Mouse (Mus musculus) naive thymus-derived CD4-positive, alpha-beta T cell, adult 2 months (primary cell): ENCODE data around the gene Arhgef28.

Experiments used
- DNase-seq: peaks from one replicate; pipeline ENCODE4 v3.0.0-alpha.2; 2011; ENCODE audit warnings: low read depth

The Arhgef28 gene

DNA sequence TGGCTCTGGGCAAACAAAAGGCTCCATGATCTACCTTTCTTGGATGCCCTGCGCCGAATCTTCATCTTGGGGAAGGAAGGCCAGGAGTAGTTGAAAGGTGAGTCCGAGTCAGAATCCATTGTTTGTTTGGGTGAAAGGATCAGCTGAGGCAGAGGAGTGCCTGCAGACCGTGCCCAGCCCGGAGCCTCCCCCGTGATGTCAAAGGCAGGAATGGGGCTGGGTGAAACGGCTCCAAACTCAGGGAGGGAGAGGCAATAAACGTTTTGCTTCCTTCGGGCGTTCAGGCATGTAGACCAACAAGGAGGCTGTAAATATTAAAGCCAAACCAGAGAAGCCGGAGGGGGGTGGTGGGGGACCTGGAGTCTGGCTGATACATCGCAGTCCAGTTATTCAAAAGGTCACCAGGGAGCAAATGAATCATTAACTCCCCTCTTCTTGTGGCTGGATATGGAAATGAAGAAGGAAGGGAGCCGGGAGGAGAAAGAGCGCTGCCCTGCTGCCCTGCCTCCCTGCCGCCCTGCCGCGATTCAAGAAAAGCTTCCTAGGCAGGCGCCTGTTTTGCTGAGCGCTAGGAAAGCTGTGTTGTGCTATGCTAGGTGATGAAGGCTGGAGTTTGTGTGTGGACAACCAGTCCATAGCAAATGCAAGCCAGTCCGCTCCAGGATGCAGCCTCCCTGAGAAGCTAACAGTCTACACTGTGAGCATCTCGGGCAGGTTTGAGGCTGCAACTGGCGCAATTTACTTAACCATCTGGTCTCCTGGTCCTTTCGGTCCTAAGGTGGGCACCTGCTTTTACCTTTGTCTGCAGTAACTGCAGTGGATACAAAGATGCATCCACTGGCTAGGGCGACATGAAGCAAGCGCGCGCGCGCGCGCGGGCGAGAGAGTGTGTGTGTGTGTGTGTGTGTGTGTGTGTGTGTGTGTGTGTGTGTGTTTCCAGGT lies 190.0 kb downstream of the Arhgef28 start:
- DNase-seq = no peak

DNA sequence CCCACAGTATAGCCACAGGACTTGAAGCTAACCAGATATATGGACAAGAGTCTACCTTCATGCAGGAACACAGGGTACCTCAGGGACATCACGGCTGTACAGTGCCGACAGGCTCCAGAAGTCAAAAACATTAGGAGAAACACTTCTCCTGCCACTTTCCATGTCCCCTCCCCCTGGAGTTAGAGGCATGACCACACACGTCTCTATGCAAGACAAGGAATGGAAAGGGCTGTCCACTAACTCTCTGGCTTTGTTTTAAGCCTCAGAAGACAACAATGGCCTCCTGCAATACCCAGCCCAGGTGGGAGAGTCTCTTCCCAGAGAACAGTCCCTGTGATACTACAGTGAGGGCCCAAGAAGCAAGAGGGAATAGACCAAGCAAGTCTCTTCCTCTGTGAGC lies 191.3 kb downstream of the Arhgef28 start:
- no peak for DNase-seq

DNA sequence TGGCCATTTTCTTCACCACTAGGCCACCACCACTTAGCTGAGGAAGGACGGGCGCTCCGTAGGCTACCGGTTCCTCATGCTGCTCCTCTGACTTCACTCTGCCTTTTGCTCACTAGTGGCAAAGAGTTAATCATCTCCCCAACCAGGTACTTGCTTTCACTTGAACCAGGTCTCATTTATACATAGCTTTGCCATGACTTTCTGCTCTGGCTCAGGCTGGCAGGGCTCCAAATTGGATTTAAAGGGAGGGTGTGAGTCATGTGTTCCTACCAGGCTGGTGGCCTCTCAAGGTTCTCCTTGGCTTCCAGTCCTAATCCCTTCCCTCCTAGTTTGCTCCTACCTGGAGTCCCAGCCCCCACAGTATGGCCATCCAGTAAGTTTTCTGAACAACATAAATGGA lies 192.5 kb downstream of the Arhgef28 start:
- no peak for DNase-seq

DNA sequence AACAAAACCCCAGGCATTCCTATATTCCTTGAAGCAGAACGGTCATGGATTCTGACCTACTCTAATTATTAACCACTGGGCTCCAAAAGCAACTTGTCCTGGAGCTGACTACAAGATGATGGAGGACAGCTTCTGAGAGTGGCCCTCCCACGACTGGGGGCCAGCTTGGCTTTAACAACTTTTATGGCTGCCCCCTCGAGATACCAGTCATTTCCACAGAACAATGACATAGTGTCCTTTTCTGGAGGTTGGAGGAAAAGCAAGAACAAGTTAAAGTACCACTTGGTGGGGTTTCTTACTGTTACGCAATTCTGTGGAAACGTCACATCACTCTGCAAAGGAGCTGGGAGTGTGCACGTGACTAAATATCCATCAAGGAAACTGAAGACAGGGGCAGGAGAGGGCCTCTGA lies 194.3 kb downstream of the Arhgef28 start:
- no peak for DNase-seq

DNA sequence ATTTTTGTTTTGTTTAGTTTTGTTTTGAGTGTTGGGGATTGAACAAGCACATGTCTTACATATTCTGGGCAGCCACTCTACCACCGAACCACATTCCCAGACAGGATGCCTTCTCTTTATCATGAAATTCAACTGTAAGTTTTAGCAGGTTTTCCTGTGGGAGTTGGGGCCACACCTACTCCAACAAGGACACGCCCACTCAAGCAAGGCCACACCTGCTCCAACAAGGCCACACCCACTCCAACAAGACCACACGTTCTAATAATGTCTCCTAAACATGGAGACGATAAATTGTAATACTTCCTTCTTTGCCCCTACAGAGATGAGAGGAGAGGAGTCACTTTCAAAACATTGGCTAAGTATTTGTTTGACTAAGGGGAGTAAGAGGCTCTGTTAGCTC lies 197.2 kb downstream of the Arhgef28 start:
- no peak for DNase-seq

DNA sequence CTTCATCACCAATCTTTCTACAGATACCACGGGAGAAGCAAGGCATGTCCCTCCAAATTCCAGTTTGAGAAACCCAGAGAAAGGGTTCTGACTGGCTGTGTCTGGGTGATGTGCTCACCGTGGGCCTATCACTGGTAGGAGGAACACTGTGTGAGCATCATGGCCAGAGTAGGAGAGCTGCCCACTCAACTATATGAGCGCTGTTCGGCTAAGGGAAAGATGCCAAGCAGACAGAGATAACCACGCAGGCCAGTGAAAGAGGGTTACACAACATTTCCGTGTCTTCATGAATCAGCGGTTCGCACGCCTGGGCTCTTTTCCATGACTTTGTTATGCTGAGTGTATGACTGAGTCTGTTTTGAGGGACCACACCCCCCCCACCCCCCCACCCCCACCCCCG lies 197.7 kb downstream of the Arhgef28 start:
- DNase-seq = no peak

DNA sequence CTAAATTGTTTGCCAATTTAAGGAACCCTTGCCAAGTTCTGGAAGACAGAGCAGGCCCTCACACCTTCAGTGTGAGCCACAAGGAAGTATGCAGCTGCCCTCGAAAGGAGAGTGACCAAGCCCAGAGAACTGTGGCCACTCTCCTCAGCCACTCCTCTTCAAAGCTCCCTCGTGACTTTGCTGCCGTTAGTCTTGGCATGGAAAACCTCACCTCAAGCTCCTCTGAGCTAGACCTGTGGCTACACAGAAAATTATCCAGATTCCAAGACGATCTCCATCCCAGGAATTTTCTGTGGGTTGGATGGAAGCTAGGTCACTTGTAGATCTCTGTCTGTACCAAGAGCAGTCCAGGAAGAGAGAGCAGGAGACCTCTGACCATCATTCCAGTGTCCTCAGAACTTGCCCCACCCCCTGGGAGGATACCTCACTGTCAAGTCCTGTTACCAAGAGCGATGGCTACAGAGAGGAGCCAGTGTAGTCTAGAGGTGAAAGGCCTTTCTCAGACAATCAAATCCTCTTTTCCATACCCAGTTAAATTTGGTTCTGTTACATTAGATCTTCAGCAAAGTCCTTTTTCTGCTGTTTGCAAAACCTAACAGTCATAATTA lies 200.5 kb downstream of the Arhgef28 start:
- no peak for DNase-seq

DNA sequence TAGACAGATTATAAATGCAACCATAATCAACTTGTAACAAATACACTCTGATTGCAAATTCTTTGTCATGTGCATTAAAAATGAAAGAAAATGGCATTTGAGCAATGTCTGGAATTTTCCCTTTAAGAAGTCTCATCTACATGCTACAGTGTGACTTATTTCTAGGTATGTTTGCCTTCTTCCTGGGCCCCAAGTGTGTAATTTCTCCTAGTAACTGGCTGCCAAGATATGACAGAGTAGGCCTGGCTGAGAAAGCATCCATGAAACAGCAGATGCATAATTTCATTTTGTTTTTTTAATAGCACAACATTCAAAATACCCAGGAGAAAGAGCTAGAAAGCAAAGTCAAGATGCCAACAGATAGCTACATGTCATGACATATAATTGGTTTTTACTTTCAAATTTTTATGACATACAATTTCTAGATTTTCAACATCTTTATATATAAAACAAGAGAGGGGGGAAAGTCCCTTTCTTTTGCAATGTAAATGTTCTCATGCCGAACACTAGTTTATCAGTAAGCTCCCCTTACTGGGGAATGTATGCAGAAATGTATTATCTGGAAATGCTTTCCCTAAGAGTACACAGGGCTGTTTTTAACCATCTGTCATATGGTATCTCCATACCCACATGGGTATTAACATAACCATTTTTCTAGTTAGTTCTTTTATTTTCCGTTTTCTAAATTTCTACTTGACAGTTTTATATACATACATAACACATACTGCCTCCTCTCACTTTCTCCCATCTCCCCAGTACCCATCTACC lies 201.4 kb downstream of the Arhgef28 start:
- no peak for DNase-seq

DNA sequence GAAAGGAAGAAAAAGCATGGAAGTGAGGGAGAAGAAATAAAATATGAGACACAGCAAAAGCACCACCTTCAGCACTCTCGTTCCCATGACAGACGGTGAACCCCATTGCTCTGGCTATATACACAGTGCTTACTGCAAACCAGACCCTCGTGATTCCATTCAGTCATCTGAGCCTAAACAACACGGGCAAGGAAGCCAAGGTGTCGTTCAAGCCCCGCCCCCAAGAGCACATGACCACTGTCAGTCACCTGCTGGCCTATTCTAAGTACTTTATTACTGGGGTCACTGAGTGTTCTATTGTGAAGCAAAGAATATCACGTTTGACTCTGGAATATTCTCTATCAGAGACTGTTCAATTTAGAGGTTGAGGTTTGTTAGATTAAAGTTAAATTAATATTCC lies 202.5 kb downstream of the Arhgef28 start:
- no peak for DNase-seq

DNA sequence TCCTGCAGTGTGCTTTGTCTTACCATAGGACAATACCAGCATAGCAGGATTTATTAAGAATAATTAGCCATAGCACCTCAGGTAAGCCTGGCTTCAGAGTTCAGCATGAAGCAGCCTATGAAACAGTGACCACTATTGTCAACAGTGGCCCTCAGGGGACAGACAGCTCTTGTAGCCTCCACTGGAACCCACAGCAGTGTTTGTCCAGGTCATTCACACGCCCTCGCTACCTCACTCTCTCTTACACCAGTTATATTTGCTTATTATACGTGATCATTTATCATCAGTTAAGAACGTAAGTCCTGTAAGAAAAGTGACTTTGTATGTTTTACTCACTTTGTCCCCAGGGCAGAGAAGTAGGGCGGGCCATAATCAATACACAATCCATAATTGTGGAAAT lies 203.6 kb downstream of the Arhgef28 start:
- DNase-seq = no peak

DNA sequence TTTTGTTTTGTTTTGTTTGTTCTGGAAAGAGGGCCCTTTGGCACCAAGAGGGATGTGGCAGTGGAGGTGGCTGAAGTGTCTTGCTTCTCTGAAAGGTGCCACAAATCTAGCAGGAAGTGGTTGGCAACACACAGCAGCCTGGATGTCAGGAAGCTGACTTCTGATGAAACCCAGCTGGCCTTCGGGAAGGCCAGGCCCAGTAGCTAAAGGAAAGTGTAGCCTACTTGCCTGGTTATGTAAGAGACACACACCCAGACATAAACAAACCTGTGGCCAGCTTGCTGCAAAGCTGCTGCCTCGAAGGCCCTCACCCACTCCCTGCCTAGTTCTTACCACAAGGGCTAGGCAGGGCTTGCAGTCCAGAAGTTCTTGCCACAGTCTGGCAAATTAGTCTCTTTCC lies 204.1 kb downstream of the Arhgef28 start:
- DNase-seq = no peak

DNA sequence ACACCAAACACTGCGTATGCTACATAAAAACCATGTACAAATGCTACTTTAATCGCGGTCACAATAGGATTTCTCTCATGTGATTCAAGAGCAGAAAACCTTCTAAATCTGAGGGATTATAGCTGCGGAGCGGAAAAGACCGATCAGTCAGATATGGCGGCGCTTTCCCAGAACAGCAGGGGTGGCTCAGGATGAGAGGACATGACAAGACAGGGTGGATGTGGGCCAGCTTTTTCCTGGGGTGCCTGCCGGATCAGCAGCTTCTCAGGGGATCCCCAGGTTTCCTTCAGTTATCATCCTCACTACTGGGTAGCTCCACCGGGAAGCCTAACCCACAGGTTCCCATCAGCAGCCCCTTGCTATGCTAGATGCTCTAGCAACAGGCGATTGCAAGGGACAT lies 204.5 kb downstream of the Arhgef28 start:
- no peak for DNase-seq

DNA sequence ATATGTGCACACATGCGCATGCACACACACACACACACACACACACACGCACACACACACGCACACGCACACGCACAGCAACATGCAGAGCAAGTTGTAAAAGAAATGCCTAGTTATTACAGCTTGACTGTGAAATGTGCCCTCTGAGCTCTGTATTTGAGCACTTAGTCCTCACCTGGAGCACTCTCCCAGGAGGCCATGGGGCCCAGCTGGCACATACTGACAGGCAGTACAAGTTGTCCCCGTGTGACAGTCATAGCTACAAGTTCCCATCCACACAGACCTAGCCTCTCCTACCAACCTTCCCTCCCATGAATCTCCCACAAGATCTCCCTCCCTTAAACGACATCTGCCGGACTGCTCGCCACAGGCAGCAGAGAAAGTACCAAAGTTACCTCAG lies 205.4 kb downstream of the Arhgef28 start:
- no peak for DNase-seq

DNA sequence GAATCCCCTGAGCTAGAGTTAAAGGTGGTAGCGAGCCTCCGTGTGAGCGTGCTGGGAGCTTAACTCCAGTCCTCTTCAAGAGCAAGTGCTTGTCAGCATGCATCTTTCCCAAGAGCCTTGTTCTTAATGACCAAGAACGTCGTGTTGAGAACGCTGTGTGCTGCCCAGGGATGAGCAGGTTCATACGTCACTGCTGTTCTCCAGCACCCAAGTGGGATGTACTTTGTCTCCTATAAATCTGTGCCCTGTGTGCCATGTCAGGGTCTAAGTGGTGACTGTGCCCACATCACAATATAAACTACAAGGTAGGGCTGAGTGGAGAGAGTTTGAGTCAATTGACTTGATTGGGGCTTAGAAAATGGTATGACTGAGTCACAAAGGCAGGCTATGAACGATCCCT lies 207.1 kb downstream of the Arhgef28 start:
- no peak for DNase-seq

DNA sequence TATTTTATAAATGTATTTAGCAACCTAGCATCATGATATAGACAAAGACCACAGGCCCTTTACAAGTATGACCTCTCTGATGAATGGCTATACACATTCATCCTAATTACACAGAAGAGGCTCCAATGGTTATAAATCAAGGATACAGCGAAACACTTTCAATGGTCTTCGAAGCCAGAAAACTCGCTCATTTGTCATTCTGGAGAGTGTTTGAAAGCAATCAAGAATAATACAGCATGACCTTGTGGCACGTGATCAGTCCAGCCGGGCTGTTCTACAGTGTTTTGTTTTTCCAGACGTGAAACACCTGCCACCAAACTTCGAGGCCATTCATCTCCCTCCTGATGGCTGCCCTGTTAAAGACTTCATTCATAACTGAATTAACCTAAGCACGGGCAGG lies 207.7 kb downstream of the Arhgef28 start:
- no peak for DNase-seq

DNA sequence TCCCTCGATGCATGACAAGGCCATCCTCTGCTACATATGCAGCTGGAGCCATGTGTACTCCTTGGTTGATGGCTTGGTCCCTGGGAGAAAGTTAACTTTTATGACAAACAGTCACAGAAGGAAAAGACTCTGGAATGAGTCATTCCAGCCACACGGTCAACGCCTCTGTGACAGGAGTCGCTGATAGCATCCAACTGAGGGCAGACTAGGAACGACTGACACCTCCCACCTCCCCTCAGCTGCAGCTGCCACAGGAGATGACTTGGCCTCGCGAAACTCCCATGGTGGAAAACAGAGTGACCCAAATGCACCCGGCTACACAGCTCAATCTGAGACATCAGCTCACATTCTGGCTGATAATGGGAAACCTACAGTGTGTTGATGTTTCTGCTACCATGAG lies 215.3 kb downstream of the Arhgef28 start:
- no peak for DNase-seq

DNA sequence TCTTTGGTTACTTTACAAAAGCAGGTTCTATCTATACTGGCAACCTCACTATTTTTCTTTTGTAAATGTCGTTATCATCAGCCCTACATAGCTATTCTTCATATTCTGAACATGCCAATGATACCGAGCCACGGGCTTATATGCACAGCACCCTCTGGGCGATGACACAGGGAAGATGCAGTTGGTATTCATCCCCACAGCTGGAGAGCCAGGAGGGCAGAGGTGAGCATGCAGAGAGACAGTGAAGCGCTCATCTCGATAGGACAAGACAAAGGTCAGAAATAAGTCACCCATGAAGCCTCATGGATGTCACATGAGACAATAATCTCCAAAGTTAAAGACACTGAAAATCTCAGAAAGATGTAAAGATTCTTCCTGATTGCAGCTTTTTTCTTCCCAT lies 217.4 kb downstream of the Arhgef28 start:
- DNase-seq = no peak

DNA sequence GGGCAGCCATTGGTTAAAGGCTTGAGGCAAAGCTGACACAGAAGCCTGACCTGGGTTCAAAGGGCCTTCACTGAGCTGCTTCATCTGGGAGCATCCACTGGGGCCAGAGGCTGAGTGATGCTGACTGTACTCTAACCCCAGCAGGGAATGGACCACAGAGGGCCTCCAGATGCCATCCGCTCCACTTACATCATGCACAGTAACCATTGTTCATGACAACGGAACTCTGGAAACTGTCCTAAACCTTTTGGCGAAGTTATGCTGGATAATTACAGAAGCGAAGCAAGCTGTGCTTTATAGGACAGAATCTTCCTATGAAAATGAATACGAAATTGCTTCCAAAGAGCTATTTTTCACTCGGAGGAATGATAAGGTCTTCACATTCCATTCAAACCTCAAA lies 219.5 kb downstream of the Arhgef28 start:
- no peak for DNase-seq

DNA sequence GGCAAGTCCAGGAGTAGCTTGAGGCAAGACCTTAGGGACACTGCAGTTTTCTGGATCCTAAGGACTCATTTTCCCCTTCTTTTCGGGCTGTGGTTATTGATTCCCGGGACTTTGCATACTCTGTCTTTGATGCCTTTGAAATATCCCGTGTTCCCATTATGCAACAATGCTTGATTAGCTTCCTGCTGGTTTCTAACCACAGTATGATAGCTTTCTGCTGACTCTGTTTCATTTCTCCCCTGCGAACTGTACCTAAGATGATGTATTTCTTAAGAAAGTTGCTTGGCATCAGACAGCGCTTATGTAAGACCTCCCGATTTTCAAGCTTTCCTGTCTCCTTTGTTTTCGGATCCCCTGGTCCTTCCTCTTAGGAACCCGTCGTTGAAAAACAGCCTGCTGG lies 229.1 kb downstream of the Arhgef28 start:
- DNase-seq = no peak

DNA sequence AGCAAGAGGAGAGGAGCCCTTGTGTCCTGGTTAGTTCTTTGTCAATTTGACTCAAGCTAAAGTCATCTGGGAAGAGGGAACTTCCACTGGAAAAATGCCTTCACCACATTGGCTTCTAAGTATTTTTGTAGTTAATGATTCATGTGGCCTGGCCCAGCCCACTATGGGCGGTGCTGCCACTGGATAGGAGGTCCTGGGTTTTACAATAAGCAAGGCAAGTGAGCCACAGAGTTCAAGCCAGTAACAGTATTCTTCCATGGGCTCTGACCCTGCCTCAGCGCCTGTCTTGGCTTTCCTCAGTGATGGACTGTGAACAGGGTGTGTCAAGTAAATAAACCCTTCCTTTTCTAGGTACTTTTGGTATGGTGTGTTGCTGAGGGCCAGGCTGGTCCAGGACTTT lies 229.6 kb downstream of the Arhgef28 start:
- DNase-seq = no peak

DNA sequence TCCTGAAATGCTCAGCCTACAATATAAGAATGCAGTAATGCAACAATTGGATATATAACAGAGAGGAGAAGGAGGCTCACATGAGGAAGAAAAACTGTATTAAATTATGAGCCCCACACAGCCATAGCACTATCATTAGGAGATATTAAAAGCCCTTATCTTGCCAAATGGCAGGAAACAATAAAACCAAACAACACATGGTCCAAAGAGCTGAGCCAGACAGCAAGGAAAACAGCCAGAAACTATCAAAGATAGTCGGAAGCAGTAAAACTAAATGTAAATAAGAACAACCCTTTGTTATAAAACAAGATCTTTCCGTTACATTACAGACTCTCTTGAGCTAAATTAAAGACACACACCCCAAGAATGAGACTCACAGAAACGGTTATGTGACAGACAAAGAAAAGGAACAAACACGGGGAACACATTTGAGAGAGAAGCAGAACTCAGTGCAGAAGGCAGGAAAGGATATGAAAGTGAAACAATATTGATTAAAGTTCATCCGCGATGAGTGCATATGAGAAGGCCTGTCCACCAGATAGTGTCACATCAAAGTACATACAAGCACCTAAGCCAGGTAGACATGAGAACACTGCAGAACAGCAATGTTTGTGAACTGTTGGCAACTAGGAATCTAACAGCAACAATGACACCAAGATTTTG lies 231.6 kb downstream of the Arhgef28 start:
- no peak for DNase-seq

DNA sequence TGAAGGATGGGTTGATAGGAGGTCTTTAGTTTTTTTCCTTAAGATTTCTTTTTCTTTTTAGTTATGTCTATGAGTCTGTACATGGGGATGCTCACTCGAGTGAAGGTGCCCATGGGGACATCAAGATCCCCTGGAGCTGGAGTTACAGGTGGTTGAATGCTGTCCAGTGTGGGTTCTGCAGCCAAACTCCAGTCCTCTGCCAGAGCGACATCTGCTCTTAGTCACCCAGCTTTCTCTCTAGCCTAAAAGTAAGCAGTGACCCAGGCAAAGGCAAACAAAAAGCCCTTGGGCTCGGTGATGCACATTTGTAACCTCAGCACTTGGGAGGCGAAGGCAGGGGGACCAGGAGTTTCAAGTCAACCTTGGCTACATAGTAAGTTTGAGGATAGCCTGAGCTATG lies 232.3 kb downstream of the Arhgef28 start:
- no peak for DNase-seq
